Mouse (Mus musculus): ENCODE results near the gene Gnat3.

The Gnat3 gene

GRCm38 (mm10) chr5:18006157-18006556 is 43.8 kb downstream of the Gnat3 start:
- DNase-seq (ENCODE audit: low read depth, low spot score), result no peak

- DNase-seq (ENCODE audit: low read depth, low spot score), result no peak
These were observed 44.7 kb downstream of the Gnat3 start for GRCm38 (mm10) chr5:18007067-18007466.

DNA sequence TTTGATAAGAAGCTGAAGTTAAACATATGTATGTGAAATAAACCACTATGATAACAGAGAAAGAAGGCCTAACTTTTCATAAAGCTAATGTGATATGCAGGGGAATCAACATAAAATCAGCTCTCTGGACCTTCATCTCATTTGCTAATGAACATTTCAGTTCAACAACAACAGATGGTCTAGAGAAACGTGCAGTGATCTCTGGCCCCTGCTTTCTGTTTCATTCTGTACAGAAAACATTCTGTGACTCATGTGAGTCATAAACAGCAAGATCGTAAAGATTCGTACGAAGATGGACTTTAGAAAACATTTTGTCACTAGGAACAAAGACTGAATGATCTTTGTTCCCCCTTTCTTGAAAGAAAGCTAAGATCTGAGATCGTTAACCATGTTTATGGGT is 48.0 kb downstream of the Gnat3 start:
- DNase-seq (ENCODE audit: low read depth, low spot score), result no peak

- no peak for DNase-seq (ENCODE audit: low read depth, low spot score)
These were observed 50.8 kb downstream of the Gnat3 start for GRCm38 (mm10) chr5:18013196-18013595.

DNA sequence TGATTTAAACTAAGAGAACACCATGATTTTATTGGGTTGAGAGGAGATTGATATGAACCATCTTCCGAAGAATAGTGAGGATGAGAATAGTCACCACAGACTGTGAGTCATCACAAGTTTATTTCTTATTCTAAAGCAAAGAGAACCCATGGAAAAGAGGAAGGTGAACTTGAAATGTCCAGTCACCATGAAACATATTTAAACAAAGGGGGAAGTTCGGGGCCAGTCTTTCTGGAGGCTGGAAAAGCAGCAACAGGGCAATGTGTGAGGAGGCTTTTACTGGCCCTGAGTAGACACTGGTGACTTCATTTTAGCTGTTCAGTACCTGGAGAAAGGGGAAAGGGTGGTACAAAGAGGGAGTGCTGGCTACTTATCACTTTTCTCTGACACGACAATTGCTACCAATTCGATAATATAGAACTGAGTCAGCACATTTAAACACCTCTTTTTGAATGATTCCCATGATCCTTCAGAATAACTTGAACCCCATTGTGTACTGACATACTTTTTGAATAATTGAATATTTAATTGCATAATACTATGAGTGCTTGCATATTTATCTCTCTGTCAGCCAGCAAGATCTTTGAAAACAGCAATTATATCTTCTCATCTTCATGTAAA is 52.0 kb downstream of the Gnat3 start:
- no peak for DNase-seq (ENCODE audit: low read depth, low spot score)

- no peak for DNase-seq (ENCODE audit: low read depth, low spot score)
These were observed 61.0 kb downstream of the Gnat3 start for GRCm38 (mm10) chr5:18023347-18023746.

DNA sequence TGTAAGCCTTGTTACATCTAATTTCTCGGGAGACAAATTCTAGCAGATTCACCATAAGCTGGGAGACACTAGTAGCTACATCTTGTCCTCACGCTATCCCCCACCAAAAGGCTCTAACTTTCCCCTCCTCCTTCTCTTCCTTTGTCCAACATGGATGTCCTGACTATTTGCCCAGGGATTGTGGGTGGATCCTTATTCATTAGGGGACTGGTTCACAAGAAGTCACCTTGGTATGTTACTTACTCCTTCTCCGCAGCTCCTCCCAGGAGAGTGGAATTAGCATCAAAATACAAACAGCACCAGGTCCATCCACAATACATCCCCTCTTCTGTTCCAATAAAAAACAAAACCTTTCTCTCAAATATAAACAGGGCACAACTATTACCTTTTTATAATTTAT is 65.2 kb downstream of the Gnat3 start:
- DNase-seq (ENCODE audit: low read depth, low spot score), result no peak

DNA sequence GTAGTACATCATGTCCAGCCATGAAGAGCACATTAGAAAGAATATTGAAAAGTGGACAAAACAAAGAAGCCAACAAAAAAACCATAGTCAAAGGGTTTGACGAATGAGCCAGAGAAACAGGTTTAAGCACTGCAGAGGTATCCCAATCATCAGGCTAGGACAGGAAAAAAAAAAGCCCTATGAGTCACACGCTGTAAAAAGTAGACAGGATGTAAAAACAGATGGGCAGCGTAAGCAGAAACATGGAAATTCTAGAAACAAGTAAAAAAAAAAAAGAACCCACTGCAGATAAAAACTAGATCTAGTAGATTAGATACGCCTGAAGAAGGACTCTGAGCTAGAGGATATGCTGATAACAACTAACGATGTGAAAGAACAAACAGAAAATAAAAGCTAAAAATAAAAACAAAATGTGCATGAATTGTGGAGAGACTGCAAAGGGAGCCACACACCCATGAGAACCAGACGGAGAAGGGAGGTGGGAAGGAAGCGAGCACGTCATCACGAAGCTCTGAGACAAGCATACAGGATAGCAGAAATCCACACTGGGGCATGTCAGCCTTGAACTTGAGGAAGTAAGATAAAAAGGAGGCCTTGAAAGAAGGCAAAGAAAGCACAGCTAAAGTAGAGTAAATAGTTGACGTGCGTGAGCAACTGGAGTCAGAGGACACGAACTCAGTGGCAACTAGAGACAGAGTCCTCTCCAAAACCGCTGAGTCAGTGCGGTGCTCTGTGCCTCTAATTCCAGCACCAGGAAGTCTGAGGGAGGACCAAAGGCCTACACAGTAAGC is 73.7 kb downstream of the Gnat3 start:
- no peak for DNase-seq (ENCODE audit: low read depth, low spot score)

- DNase-seq (ENCODE audit: low read depth, low spot score), result no peak
These were observed 80.7 kb downstream of the Gnat3 start for GRCm38 (mm10) chr5:18043022-18043421.

DNA sequence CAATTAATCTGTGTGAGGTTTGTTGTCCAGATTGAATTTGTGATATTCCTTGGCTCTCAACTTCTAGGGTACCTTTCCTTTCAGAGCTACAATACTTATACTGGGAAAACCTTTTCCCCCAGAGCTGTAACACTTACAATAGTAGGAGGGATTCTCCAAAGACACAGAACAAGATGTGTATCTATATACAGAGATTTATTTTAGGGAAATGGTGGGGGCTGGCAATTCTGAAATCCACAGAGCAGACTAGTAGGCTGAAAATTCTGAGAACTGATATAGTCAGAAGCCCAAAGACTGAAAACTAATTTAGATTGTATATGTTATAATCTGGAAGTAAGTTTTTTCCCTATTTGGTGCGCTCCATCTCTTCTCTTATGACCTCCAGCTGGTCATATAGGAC is 86.5 kb downstream of the Gnat3 start:
- DNase-seq (ENCODE audit: low read depth, low spot score), result no peak

- DNase-seq (ENCODE audit: low read depth, low spot score), result no peak
These were observed 93.0 kb downstream of the Gnat3 start for GRCm38 (mm10) chr5:18055323-18055722.
